Mouse (Mus musculus) activated CD4-positive, CD25-positive, alpha-beta regulatory T cell, adult 4 months (primary cell): ENCODE results near the gene Rpl11. TPM values are rescaled to one million over a fixed set of nuclear protein-coding genes. Genes with fewer than 3 reads are reported as not detected.
"Not testable (repeated sequence)": the region's sequence is repeated elsewhere in the genome, so short reads cannot be mapped to it uniquely, and the experiment has no call there.

Source experiments
- ATAC-seq: one replicate; pipeline ENCODE4 v1.8.0; 2017
- polyA plus RNA-seq, 2 experiments: library from polyadenylated mRNA; unstranded; fragments of 100-300 nt; shearing (Covaris generic); gene quantifications; one replicate each; pipeline ENCODE4 v1.2.1; 2017

Rpl11 gene
- 1,000 to 10,000 TPM; 1,145 to 1,405 TPM for polyA plus RNA-seq

GRCm38 (mm10) chr4:136053247-136053596 is at the start of gene Rpl11:
TSS of gene Rpl11 (minus strand) at chr4:136053428.
- peak; percentile 98 for ATAC-seq

- ATAC-seq: not testable (repeated sequence)
Measured at GRCm38 (mm10) chr4:136101753-136102152, 48.5 kb upstream of the Rpl11 start.

- peak; percentile 77 for ATAC-seq
Measured at GRCm38 (mm10) chr4:136100396-136101070, 47.3 kb upstream of the Rpl11 start.

- ATAC-seq: no peak
Measured at GRCm38 (mm10) chr4:136098446-136098845, 45.2 kb upstream of the Rpl11 start.

- no peak for ATAC-seq
Measured at GRCm38 (mm10) chr4:136096446-136097113, 43.4 kb upstream of the Rpl11 start.

- peak; percentile 66 for ATAC-seq
Measured at GRCm38 (mm10) chr4:136095490-136096105, 42.4 kb upstream of the Rpl11 start.

- no peak for ATAC-seq
Measured at GRCm38 (mm10) chr4:136094519-136095219, 41.4 kb upstream of the Rpl11 start.

- ATAC-seq: no peak
Measured at GRCm38 (mm10) chr4:136092498-136092897, 39.3 kb upstream of the Rpl11 start.

- ATAC-seq: no peak
Measured at GRCm38 (mm10) chr4:136091346-136091745, 38.1 kb upstream of the Rpl11 start.

GRCm38 (mm10) chr4:136089748-136090583 is 36.7 kb upstream of the Rpl11 start:
- peak; percentile 51 for ATAC-seq

- peak; percentile 81 for ATAC-seq
Measured at GRCm38 (mm10) chr4:136088971-136089747, 35.9 kb upstream of the Rpl11 start.

- peak; percentile 6 for ATAC-seq
Measured at GRCm38 (mm10) chr4:136088364-136088763, 35.1 kb upstream of the Rpl11 start.

- no peak for ATAC-seq
Measured at GRCm38 (mm10) chr4:136087261-136087660, 34.0 kb upstream of the Rpl11 start.

GRCm38 (mm10) chr4:136084840-136085239 is 31.6 kb upstream of the Rpl11 start:
- ATAC-seq: no peak

- ATAC-seq: no peak
Measured at GRCm38 (mm10) chr4:136083269-136084105, 30.3 kb upstream of the Rpl11 start.

GRCm38 (mm10) chr4:136081729-136082128 is 28.5 kb upstream of the Rpl11 start:
- ATAC-seq: peak; percentile 87

GRCm38 (mm10) chr4:136078649-136079048 is 25.4 kb upstream of the Rpl11 start:
- ATAC-seq: no peak

GRCm38 (mm10) chr4:136076776-136077538 is 23.7 kb upstream of the Rpl11 start:
- ATAC-seq: no peak

GRCm38 (mm10) chr4:136071178-136071714 is 18.0 kb upstream of the Rpl11 start:
- peak; percentile 69 for ATAC-seq
